Mouse (Mus musculus) brain, embryonic 18.5 days (tissue): ENCODE measurements around the gene St8sia2.
"Not testable (repeated sequence)": the region's sequence is repeated elsewhere in the genome, so short reads cannot be mapped to it uniquely, and the experiment has no call there.

Experiments
- DNase-seq: peaks from one replicate; pipeline ENCODE4 v3.0.0-alpha.2; 2012; ENCODE audit warnings: low read depth, low spot score

The St8sia2 gene

DNA sequence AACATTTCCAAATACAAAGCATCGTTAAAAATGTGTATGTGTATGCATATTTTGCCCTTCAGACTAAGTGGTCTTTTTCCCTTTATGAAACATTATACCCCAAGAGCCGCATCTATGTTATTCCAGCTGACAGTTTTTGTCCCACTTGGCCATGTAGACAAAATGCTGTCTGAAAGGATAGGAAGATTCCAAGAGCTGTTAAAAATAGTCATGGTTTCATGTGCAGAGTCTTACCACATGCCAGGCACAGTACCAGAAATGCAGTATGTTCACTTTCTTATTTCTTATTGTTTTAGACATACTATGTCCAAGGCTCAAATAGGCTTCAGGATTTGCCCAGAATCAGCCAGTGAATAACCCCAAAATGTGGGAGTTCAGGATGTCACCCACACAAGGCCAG lies 24.1 kb downstream of the St8sia2 start:
- no peak for DNase-seq

DNA sequence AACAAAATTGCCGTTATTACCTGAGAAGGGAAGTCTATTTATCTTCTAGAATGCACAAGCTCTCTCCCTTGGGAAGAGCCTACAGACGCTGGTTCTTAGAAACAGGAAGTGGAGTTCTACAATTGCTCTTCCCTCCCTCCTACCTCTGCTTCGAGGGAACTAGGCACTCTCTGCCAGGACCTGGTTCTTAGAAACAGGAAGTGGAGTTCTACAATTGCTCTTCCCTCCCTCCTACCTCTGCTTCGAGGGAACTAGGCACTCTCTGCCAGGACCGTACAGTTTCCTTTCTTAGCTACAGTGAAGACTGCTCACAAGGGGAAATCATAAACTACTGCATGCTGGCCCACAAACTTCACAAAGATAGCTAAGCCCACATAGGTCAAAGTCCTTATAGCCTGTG lies 41.3 kb downstream of the St8sia2 start:
- DNase-seq, result not testable (repeated sequence)

GRCm38 (mm10) chr7:73965164-73965563 lies 48.3 kb downstream of the St8sia2 start:
- no peak for DNase-seq

DNA sequence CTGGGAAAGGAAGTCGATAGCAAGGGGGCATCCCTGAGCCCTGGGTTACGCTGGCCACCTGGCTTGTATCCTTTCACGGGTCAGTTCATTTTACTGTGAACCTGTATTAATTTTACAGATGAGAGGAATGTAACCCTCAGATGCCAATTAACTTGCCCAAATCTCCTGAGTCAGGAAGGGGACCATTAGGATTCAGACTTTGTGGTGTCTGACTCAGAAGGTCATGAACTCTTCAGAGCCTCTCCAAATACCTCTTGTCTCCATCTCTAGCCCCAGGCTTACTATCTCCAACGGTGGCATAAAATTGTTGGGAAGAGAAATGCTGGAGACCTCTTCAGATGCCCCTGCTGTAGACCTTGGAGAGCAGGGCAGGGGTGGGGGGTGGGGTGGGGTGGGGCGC lies 51.1 kb downstream of the St8sia2 start:
- no peak for DNase-seq

GRCm38 (mm10) chr7:73954441-73954840 lies 59.0 kb downstream of the St8sia2 start:
- DNase-seq, result no peak

GRCm38 (mm10) chr7:73953131-73953530 lies 60.4 kb downstream of the St8sia2 start:
- DNase-seq, result no peak

DNA sequence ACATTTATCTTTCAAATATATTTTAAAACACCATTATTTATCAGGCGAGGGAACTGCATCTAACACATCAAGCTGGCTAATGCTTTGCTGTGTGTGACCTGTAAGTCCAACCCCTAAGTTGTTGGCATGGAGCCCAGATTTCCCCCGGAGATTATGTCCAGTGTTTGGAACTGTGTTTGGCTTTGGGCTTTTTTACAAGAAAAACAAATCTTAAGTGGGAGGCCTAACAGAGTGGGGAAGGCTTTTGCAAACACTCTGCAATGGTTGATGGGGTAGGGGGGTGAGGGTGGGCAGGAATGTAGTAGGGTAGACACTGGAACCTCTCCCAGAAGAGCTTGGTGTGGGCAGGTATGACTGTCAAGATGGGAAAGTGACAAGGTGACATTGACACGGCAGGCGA lies 71.8 kb downstream of the St8sia2 start:
- DNase-seq, result peak; percentile 22

DNA sequence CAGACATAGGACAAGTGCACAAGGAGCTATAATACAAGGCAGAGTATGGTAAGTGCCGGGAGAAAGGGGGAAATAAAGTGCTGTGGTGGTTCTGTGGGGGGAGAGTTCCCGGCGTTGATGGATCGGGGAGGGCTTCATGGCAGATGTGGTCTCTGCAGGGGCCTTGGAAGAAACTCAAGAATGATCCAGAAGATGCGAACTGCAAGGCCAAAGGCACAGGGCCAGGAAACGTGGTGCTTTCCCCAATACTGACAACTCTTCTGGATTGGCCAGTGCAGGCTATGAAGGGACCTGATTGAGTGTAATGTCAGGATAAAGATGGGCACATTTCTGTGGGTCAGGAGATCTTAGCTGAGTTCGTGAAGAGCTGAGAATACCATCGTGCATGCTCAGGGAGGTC lies 74.3 kb downstream of the St8sia2 start:
- DNase-seq, result no peak

DNA sequence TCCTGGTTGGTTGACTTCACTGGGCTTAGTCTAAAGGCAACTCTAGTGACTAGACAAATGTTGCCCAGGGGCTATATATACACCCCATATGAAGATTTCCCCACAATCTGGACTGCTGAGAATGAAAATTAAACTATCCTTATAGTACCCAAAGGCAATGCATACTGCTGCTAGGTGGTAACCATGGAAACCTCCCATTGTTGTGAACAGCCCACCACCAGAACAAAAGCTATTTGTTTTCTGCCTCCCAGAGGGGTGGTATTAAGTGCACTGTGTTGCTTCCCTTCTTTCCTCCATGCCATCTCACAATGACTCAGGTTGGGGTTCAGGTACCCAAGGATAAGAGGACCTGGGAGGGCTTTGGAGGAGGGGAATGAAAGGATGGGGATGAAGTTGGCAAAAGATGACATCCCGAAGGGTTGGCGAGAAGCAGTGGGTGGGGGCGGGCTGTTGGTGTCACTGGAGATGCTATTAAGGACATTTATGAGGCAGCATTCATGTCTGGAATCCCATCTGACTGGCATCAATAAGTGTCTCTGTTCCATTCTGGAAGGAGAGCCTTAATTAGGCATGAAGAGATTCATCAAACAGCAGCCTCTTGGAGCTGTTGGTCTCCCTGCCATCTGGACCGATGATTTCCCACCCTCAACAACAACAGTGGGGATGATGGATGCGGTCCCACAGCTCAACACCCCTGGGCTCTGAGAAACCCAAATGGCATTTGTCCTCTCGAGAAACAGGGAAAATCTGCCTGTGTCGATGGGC lies 75.3 kb downstream of the St8sia2 start:
- DNase-seq, result no peak

DNA sequence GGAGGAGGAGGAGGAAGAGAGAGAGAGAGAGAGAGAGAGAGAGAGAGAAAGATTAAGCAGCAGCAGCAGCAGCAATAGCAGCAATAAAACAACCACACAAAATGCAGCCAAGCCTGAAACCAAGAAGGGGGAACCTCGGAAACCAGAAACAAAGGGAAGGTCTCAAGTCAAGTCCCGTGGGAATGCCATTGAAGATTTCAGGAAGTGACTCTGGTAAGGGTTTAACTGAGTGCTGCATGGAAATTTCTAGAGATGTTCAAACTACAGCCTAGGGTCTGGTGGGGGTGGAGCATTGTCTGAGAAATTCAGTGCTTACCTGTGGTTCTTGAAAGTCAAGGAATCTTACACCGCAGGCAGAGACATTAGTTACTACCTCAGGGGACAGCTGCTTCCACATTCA lies 77.4 kb downstream of the St8sia2 start:
- no peak for DNase-seq

GRCm38 (mm10) chr7:73935703-73936102 lies 77.8 kb downstream of the St8sia2 start:
- no peak for DNase-seq

DNA sequence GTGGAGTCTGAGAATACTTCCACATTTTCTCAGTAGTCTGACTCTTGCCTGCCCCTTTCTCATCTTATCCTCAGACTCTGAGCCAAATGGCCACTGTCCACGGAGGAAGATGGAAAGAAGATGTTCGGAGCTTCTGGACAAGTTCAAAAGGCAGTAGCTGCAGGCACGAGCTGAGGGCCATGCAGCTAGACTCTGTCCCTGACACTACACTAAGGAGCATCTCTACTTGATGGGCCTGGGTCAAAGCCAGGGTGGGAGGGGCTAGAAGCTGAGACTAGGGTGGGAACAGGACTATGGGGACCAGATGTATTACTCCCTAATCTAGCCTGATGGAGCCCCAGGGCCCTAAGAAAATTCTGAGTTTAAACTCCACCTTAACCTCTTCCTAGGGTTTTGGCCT lies 80.5 kb downstream of the St8sia2 start:
- DNase-seq, result no peak

GRCm38 (mm10) chr7:73920921-73921485 lies 92.5 kb downstream of the St8sia2 start:
- DNase-seq, result no peak

- peak; percentile 90 for DNase-seq
Measured at GRCm38 (mm10) chr7:73917633-73918311, 95.7 kb downstream of the St8sia2 start.

GRCm38 (mm10) chr7:73911899-73912298 lies 101.6 kb downstream of the St8sia2 start:
- no peak for DNase-seq

- no peak for DNase-seq
Measured at GRCm38 (mm10) chr7:73910843-73911242, 102.6 kb downstream of the St8sia2 start.

- DNase-seq, result no peak
Measured at GRCm38 (mm10) chr7:73909432-73910205, 103.9 kb downstream of the St8sia2 start.

DNA sequence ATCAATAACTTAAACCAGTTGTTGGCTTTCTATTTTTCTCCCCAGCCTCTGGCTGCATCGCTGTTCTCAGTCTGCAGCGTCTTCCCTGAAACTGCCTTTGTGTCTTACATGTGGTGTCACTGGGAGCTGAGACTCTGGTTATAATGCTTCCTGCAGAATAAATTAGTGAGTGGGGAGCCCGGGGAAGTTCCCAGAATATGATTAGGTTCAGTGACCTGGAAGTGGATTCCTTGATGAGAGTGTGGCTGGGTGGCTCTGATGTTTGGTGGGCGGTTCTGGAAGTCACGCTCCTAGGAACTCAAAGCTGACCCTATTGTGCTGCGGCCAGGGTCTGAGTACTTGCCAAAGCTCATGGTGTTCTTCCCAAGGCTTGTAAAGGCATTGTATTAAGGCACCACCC lies 119.0 kb downstream of the St8sia2 start:
- no peak for DNase-seq

DNA sequence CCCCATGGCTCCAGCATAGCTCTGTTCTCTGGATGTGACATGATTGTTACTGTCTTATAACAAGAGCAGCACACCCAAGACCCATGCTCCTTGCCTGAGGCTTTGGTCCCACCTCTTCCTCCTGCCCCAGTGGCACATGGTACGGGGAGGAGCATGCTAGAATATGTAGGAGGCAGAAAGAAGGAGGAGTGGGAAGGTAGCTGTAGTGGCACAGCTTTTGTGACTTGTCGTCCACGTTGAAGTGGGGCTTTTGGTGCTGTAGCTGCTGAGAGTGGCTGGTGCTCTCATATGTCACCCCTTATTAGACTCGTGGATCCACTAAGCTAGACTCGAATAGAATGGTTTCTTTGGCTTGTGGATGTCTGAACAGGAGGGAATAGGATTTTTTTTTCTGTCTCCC lies 121.7 kb downstream of the St8sia2 start:
- no peak for DNase-seq

- no peak for DNase-seq
Measured at GRCm38 (mm10) chr7:73890891-73891610, 122.4 kb downstream of the St8sia2 start.

GRCm38 (mm10) chr7:73890466-73890865 lies 123.0 kb downstream of the St8sia2 start:
- no peak for DNase-seq
